Mouse (Mus musculus) midbrain, embryonic 12.5 days (tissue): Measurements from ENCODE around the gene Eps8. TPM values are rescaled to one million over a fixed set of nuclear protein-coding genes. Genes with fewer than 3 reads are reported as not detected.

Source experiments
- ATAC-seq: fragments of 200-750 bp; cut with Nextera tagmentation; 2 replicates; pipeline ENCODE4 v1.8.0; 2017; ENCODE audit warnings: low read depth, moderate TSS enrichment, moderate library complexity; ENCODE audit not compliant: low FRiP score
- H3K27ac ChIP-seq: fragments of 300-500 bp; sonication (generic); replicated peaks from 2 replicates; pipeline ENCODE4 v1.5.1; 2016; ENCODE audit warnings: mild to moderate bottlenecking
- H3K27me3 ChIP-seq: fragments of 300-500 bp; sonication (generic); 2 replicates; pipeline ENCODE4 v1.6.1; 2016; ENCODE audit warnings: mild to moderate bottlenecking
- H3K36me3 ChIP-seq: fragments of 300-500 bp; sonication (generic); 2 replicates; pipeline ENCODE4 v1.6.1; 2016
- H3K4me1 ChIP-seq: fragments of 300-500 bp; sonication (generic); 2 replicates; pipeline ENCODE4 v1.6.1; 2016
- H3K4me2 ChIP-seq: fragments of 300-500 bp; sonication (generic); replicated peaks from 2 replicates; pipeline ENCODE4 v1.6.1; 2016; ENCODE audit warnings: mild to moderate bottlenecking, moderate library complexity
- H3K4me3 ChIP-seq: fragments of 300-500 bp; sonication (generic); 2 replicates; pipeline ENCODE4 v1.5.1; 2016; ENCODE audit warnings: mild to moderate bottlenecking
- H3K9ac ChIP-seq: fragments of 300-500 bp; sonication (generic); replicated peaks from 2 replicates; pipeline ENCODE4 v1.6.1; 2016; ENCODE audit warnings: mild to moderate bottlenecking, moderate library complexity
- H3K9me3 ChIP-seq: fragments of 300-500 bp; sonication (generic); 2 replicates; pipeline ENCODE4 v1.6.1; 2016; ENCODE audit warnings: mild to moderate bottlenecking
- WGBS: fragments of 180-500 bp; shearing (Covaris S2); methylation state at CpG from one replicate; pipeline ENCODE4 v1.1.7; 2016; 5-methylcytosine and 5-hydroxymethylcytosine counted together
- polyA plus RNA-seq: library from polyadenylated mRNA; unstranded; fragments of >200 nt; fragmentation: Nextera tagmentation; extraction: Ambion mirVana; gene quantifications from 2 replicates; pipeline ENCODE4 v1.2.1, GENCODE M21; 2016

Eps8 gene
- polyA plus RNA-seq, 1 experiment from 2014 or later, result 10.7 TPM

DNA sequence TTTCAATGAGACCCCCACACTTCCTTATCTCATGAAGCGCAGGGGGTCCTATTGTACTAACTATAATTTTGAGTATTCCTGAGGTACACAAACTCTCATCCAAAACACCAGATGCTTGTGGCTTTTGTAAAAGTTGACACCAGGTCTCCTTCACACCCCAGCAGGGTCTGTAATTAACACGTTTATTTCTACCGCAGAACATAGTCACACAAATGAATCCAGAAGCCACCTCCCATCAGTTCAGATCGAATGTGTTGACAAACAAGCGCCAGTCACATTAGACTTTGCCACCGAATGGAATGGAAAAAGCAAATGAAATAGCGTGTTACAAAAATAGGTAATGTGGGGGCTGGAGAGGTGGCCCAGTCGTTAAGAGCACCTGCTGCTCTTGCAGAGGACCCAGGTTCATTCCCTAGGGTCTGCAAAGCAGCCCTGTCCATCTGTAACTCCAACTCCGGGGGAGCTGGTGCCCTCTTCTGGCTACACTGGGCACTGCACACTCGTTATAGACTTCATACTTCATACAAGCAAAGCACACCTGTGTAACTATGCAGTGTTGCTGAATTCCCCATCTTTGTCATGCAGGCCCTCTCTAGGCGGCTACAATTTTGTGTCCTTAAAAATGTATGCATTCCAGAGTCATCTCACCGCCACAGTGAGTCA lies 3.9 kb upstream of the Eps8 start:
- H3K27me3 ChIP-seq, result no peaks in the 10 kb centered on the region
- WGBS, result 78% methylated on average over 12 of the region's 12 CpGs
- H3K9me3 ChIP-seq, result no peaks in the 10 kb centered on the region
- H3K9ac ChIP-seq, result no peak overlapping the region
- no peak for ATAC-seq
- no peak overlapping the region for H3K4me2 ChIP-seq
- H3K4me3 ChIP-seq, result no peak overlapping the region
- no peak overlapping the region for H3K27ac ChIP-seq
- H3K4me1 ChIP-seq, result no peaks in the 10 kb centered on the region
- no peaks in the 10 kb centered on the region for H3K36me3 ChIP-seq

DNA sequence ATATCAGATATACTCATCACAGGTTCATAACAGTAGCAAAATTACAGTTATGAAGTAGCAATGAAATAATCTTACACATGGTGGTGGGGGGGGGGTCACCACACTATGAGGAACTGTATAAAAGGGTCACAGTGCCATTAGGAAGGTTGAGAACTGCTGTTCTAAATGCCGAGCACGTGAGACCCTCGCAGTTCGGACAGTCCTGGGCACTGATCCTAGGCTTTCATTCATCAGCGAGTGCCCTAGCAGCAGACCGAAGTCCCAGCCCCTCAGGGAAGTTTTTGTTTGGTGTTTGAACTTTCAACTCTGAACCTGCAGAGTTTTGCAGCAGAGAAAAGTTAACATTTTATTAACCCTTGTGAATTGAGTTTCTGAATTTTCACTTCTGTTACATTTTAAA lies 2.5 kb upstream of the Eps8 start:
- no peak overlapping the region for H3K9ac ChIP-seq
- 83% methylated on average over 6 of the region's 6 CpGs for WGBS
- H3K4me2 ChIP-seq, result no peak overlapping the region
- no peaks in the 10 kb centered on the region for H3K27me3 ChIP-seq
- H3K4me1 ChIP-seq, result no peaks in the 10 kb centered on the region
- no peak overlapping the region for H3K4me3 ChIP-seq
- H3K27ac ChIP-seq, result no peak overlapping the region
- H3K9me3 ChIP-seq, result no peaks in the 10 kb centered on the region
- H3K36me3 ChIP-seq, result no peaks in the 10 kb centered on the region
- ATAC-seq, result no peak

DNA sequence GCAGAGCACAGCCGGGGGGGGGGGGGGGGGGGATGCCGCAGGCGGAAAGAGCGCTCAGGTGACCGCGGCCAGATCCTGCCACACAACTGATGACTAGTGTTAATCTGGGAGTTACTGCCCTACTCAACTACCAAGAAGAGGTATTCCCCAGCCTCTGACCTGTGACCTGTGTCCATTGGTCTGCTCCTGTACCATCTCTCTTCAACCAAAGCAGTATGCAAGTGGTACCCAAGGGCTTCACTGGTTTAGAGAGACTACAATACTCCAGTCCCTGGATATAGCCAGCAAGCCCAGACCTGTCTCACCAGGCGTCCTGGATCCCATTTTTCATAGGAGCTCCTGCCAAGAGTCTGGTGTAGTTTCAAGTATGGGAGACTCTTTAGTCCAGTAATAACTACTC lies 5.1 kb downstream of the Eps8 start:
- H3K27ac ChIP-seq, result no peak overlapping the region
- no peak overlapping the region; the same call in 1 of the 2 replicates for H3K9ac ChIP-seq
- WGBS, result 34% methylated on average over 6 of the region's 7 CpGs
- peak overlapping the region; percentile 99 for H3K4me2 ChIP-seq
- H3K27me3 ChIP-seq, result peaks cover 37% of the 10 kb centered on the region
- peak; percentile 59 for ATAC-seq
- H3K36me3 ChIP-seq, result no peaks in the 10 kb centered on the region
- peak overlapping the region; percentile 74 for H3K4me3 ChIP-seq
- H3K4me1 ChIP-seq, result peaks cover 10% of the 10 kb centered on the region
- H3K9me3 ChIP-seq, result no peaks in the 10 kb centered on the region

- peak overlapping the region; percentile 99 for H3K4me2 ChIP-seq
- peaks cover 10% of the 10 kb centered on the region for H3K4me1 ChIP-seq
- H3K4me3 ChIP-seq, result peak overlapping the region; percentile 74
- peaks cover 37% of the 10 kb centered on the region for H3K27me3 ChIP-seq
- H3K9me3 ChIP-seq, result no peaks in the 10 kb centered on the region
- H3K27ac ChIP-seq, result no peak overlapping the region
- under 1% methylated on average over 45 of the region's 51 CpGs for WGBS
- peak; percentile 91 for ATAC-seq
- peak overlapping the region; percentile 70 for H3K9ac ChIP-seq
- H3K36me3 ChIP-seq, result no peaks in the 10 kb centered on the region
Measured at GRCm38 (mm10) chr6:137649068-137649480, 5.6 kb downstream of the Eps8 start.

- Histone ChIP-seq H3K9me3 (no peaks in the 10 kb centered on the region), H3K4me1 (peaks cover 10% of the 10 kb centered on the region), H3K4me2 (peak overlapping the region; percentile 99), H3K27me3 (peaks cover 37% of the 10 kb centered on the region), H3K4me3 (peak overlapping the region; percentile 74), H3K27ac (no peak overlapping the region), H3K36me3 (no peaks in the 10 kb centered on the region), H3K9ac (peak overlapping the region; percentile 70)
- WGBS, result 1% methylated on average over 55 of the region's 59 CpGs
- ATAC-seq, result peak; percentile 77
Measured at GRCm38 (mm10) chr6:137648110-137649067, 6.3 kb downstream of the Eps8 start.

GRCm38 (mm10) chr6:137647646-137648045 lies 7.0 kb downstream of the Eps8 start:
- Histone ChIP-seq H3K27ac (no peak overlapping the region), H3K4me3 (0 out of 2 replicates have a peak overlapping the region, but pooled peaks have one; percentile 74), H3K4me2 (peak overlapping the region; percentile 99), H3K36me3 (no peaks in the 10 kb centered on the region), H3K9me3 (no peaks in the 10 kb centered on the region), H3K27me3 (peaks cover 37% of the 10 kb centered on the region), H3K9ac (no peak overlapping the region), H3K4me1 (peaks cover 10% of the 10 kb centered on the region)
- 10% methylated on average over 10 of the region's 10 CpGs for WGBS
- ATAC-seq, result no peak

DNA sequence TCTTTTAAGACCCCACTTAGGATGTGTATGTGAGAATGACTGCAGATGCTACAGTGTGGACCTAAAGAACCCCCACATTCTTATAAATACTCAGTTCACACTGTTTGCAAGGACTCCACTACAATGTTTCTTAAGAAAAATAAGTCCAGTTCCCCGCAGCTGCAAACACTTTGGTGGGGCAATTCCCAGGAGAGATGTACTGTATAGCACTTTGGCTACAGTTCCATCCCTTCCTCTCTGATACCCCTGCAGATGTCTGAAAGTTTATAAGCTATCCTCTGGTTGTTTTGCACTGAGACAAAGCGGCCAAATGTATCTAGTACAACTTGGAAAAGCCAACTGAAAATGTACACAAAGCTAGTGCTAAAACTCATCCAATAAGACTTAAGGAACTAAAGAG lies 8.0 kb downstream of the Eps8 start:
- Histone ChIP-seq H3K9ac (no peak overlapping the region), H3K4me3 (no peak overlapping the region), H3K36me3 (no peaks in the 10 kb centered on the region), H3K27me3 (peaks cover 37% of the 10 kb centered on the region), H3K4me1 (peaks cover 10% of the 10 kb centered on the region), H3K9me3 (no peaks in the 10 kb centered on the region), H3K27ac (no peak overlapping the region), H3K4me2 (no peak overlapping the region)
- WGBS, result 84% methylated on average over 2 of the region's 2 CpGs
- no peak for ATAC-seq

GRCm38 (mm10) chr6:137644893-137645292 lies 9.8 kb downstream of the Eps8 start:
- H3K36me3 ChIP-seq, result no peaks in the 10 kb centered on the region
- ATAC-seq, result no peak
- 82% methylated on average over 5 of the region's 5 CpGs for WGBS
- no peak overlapping the region for H3K9ac ChIP-seq
- H3K9me3 ChIP-seq, result no peaks in the 10 kb centered on the region
- peaks cover 10% of the 10 kb centered on the region for H3K4me1 ChIP-seq
- H3K27ac ChIP-seq, result no peak overlapping the region
- H3K4me3 ChIP-seq, result no peak overlapping the region
- no peak overlapping the region for H3K4me2 ChIP-seq
- H3K27me3 ChIP-seq, result peaks cover 36% of the 10 kb centered on the region

GRCm38 (mm10) chr6:137643814-137644213 lies 10.9 kb downstream of the Eps8 start:
- H3K4me1 ChIP-seq, result peaks cover 7% of the 10 kb centered on the region
- H3K4me3 ChIP-seq, result no peak overlapping the region
- H3K27me3 ChIP-seq, result peaks cover 25% of the 10 kb centered on the region
- 77% methylated on average over 4 of the region's 4 CpGs for WGBS
- H3K9ac ChIP-seq, result no peak overlapping the region
- no peaks in the 10 kb centered on the region for H3K36me3 ChIP-seq
- H3K27ac ChIP-seq, result no peak overlapping the region
- no peak overlapping the region for H3K4me2 ChIP-seq
- ATAC-seq, result no peak
- no peaks in the 10 kb centered on the region for H3K9me3 ChIP-seq

- Histone ChIP-seq H3K27ac (no peak overlapping the region), H3K9ac (no peak overlapping the region), H3K4me3 (no peak overlapping the region), H3K4me1 (no peaks in the 10 kb centered on the region), H3K36me3 (no peaks in the 10 kb centered on the region), H3K9me3 (no peaks in the 10 kb centered on the region), H3K27me3 (peaks cover 6% of the 10 kb centered on the region), H3K4me2 (no peak overlapping the region)
- 76% methylated on average over 1 of the region's 1 CpGs for WGBS
- ATAC-seq, result no peak
Measured at GRCm38 (mm10) chr6:137641642-137642041, 13.0 kb downstream of the Eps8 start.

DNA sequence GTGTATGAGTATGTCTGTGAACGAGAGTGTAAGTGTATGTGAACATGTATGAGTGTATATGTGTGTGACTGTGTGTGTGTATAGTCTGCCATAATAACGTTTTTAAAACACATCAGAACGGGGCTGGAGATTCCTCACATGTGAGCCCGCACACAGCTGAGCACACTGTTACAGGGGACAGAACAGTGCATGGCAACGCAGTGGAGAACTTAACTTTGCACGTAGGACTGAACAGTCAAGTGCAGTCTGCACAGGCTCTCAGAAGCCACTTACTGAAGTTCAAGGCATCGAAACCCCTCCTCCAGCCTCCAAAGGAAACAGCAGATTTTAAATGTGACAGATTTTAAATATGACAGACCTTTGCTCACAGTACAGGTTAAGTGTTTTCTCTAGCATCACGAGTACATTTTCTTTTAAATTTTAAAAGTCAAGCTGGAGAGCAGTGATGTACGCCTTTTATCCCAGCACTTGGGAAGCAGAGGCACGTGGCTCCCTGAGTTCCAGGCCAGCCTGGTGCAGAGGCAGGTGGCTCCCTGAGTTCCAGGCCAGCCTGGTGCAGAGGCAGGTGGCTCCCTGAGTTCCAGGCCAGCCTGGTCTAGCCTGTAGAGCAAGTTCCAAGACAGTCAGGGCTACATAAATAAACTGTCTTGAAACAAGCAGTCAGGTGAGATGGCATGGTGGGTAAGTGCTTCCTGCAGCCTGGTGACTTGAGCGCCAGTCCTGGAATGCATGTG lies 15.7 kb downstream of the Eps8 start:
- 91% methylated on average over 11 of the region's 11 CpGs for WGBS
- H3K27me3 ChIP-seq, result no peaks in the 10 kb centered on the region; the same call in 1 of the 2 replicates
- ATAC-seq, result no peak
- no peak overlapping the region for H3K27ac ChIP-seq
- H3K4me1 ChIP-seq, result no peaks in the 10 kb centered on the region
- H3K9me3 ChIP-seq, result no peaks in the 10 kb centered on the region
- no peaks in the 10 kb centered on the region for H3K36me3 ChIP-seq
- no peak overlapping the region for H3K4me2 ChIP-seq
- no peak overlapping the region for H3K9ac ChIP-seq
- H3K4me3 ChIP-seq, result no peak overlapping the region
